Mouse (Mus musculus) liver, postnatal 0 days (tissue): Measurements from ENCODE around the gene Supt3. TPM values are rescaled to one million over a fixed set of nuclear protein-coding genes. Genes with fewer than 3 reads are reported as not detected.

Experiments used
- ATAC-seq: fragments of 200-750 bp; cut with Nextera tagmentation; 2 replicates; pipeline ENCODE4 v1.8.0; 2017; ENCODE audit warnings: mild to moderate bottlenecking, moderate library complexity
- DNase-seq: peaks from one replicate; pipeline ENCODE4 v3.0.0-alpha.2; 2016
- H3K27ac ChIP-seq: fragments of 300-500 bp; sonication (generic); 2 replicates; pipeline ENCODE4 v1.5.1; 2014; ENCODE audit warnings: antibody characterized with exemption, moderate library complexity, mild to moderate bottlenecking, low read depth
- H3K27me3 ChIP-seq: fragments of 300-500 bp; sonication (generic); 2 replicates; pipeline ENCODE4 v1.6.1; 2014; ENCODE audit warnings: low read length, control low read depth, mixed read lengths; ENCODE audit not compliant: insufficient read depth
- H3K36me3 ChIP-seq: fragments of 300-500 bp; sonication (generic); replicated peaks from 2 replicates; pipeline ENCODE4 v1.6.1; 2014; ENCODE audit warnings: mild to moderate bottlenecking, control low read depth, low read length, moderate library complexity, mixed read lengths; ENCODE audit not compliant: insufficient read depth
- H3K4me1 ChIP-seq: fragments of 300-500 bp; sonication (generic); 2 replicates; pipeline ENCODE4 v1.6.1; 2014; ENCODE audit warnings: antibody characterized with exemption, mild to moderate bottlenecking, control low read depth; ENCODE audit not compliant: insufficient read depth
- H3K4me2 ChIP-seq: fragments of 300-500 bp; sonication (generic); 2 replicates; pipeline ENCODE4 v1.6.1; 2014; ENCODE audit warnings: low read depth, mild to moderate bottlenecking, low read length, moderate library complexity, mixed read lengths
- H3K4me3 ChIP-seq: fragments of 300-500 bp; sonication (generic); 2 replicates; pipeline ENCODE4 v1.5.1; 2014; ENCODE audit warnings: low read depth, low read length
- H3K9ac ChIP-seq: fragments of 300-500 bp; sonication (generic); replicated peaks from 2 replicates; pipeline ENCODE4 v1.6.1; 2014; ENCODE audit warnings: mild to moderate bottlenecking, moderate library complexity
- H3K9me3 ChIP-seq: fragments of 300-500 bp; sonication (generic); 2 replicates; pipeline ENCODE4 v1.6.1; 2016; ENCODE audit warnings: mild to moderate bottlenecking, control low read depth, low read length, mixed read lengths
- CTCF ChIP-seq: sonication (generic); IDR thresholded peaks from 2 replicates; pipeline ENCODE4 v1.5.1; 2016; ENCODE audit warnings: antibody characterized with exemption, low read depth
- EP300 ChIP-seq: IDR thresholded peaks from 2 replicates; pipeline ENCODE4 v1.6.1; 2016; ENCODE audit warnings: antibody characterized with exemption, low read depth, mild to moderate bottlenecking
- WGBS: fragments of 180-500 bp; shearing (Covaris S2); extraction: QIAGEN DNeasy Blood & Tissue Kit; methylation state at CpG from one replicate; pipeline ENCODE4 v1.1.7; 2014; ENCODE audit not compliant: insufficient replicate concordance; 5-methylcytosine and 5-hydroxymethylcytosine counted together
- polyA plus RNA-seq: library from polyadenylated mRNA; unstranded; fragments of >200 nt; fragmentation: Nextera tagmentation; extraction: Ambion mirVana; gene quantifications from 2 replicates; pipeline ENCODE4 v1.2.1, GENCODE M21; 2015

Gene Supt3
- polyA plus RNA-seq, 1 experiment from 2014 or later = 5.0 TPM

DNA sequence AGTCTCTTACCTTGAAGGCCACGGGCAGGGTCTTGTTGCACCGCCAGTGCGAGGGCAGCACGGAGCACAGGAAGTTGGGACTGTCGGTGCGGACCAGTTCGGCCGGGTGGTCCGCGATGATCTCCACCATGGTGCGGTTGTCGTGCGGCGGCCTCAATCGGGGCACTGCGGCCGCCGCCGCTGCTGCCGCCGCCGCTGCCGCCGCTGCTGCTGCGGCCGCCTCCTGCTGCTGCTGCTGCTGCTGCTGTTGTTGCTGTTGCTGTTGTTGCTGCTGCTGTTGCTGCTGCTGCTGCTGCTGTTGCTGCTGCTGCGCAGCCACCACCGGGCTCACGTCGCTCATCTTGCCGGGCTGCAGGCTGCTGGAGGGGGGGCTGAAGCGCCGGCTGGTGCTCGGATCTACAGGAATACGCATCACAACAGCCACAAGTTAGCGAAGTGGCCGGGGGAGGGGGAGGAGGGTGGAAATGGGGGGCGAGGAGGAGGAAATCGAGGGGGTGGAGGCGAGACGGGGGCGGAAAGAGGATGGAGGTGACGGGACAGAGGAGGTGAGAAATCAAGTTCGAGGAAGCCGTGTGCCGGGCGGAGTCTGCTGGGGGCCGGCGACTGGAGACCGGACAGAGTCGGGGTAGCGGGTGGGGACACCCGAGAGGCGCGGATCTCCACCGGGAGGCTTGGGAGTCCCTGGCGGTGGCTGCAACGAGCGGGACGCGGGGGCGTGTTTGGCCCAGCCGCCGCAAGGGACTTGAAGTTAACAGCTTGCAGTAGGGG is 41.5 kb upstream of the Supt3 start:
- Histone ChIP-seq H3K9me3 (no peaks in the 10 kb centered on the region), H3K9ac (peak overlapping the region; percentile 41), H3K4me3 (peak overlapping the region; percentile 67), H3K4me2 (peak overlapping the region; percentile 85), H3K27me3 (peaks cover 68% of the 10 kb centered on the region), H3K27ac (peak overlapping the region; percentile 29), H3K36me3 (no peaks in the 10 kb centered on the region), H3K4me1 (peaks cover 19% of the 10 kb centered on the region)
- DNase-seq = peak; percentile 47
- whole genome bisulfite sequencing = under 1% methylated on average over 46 of the region's 64 CpGs
- TF ChIP-seq CTCF (no peak), EP300 (no peak)
- ATAC-seq = peak; percentile 10

DNA sequence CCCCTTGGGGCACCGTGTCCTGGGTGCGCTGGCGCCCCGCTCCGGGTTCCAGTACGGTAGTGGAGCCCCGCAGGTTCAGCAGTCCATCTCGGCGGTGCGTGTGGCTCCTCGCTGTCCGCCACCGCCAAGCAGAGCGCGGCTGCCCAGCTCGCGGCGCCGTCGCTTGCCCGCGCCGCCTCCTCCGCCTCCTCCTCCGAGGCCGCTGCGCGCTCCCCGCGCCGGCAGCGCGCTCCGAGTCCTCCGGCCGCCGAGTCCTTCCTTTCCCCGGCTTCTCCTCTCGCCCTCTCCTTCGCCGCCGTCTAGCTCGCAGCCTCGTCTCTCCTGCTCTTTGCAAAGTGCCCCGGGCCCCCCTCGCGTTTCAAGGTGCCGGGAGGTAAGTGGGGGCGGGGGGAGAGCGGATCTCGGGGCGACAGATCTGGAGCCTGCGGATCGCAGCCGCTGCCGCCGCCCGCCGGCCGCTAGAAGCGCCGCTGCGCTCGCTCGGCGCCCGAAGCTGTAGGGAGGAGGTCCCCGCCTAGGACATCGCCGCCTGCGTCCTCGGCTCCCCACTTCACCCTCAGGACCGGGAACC is 40.9 kb upstream of the Supt3 start:
- peak overlapping the region; percentile 41 for H3K9ac ChIP-seq
- peak; percentile 52 for TF ChIP-seq CTCF
- no peak for TF ChIP-seq EP300
- H3K36me3 ChIP-seq = no peaks in the 10 kb centered on the region
- no peaks in the 10 kb centered on the region for H3K9me3 ChIP-seq
- peak overlapping the region; percentile 67 for H3K4me3 ChIP-seq
- peak overlapping the region; percentile 29 for H3K27ac ChIP-seq
- peaks cover 71% of the 10 kb centered on the region for H3K27me3 ChIP-seq
- DNase-seq (peak; percentile 68), ATAC-seq (peak; percentile 36; the same call in 1 of the 2 replicates)
- under 1% methylated on average over 57 of the region's 73 CpGs for WGBS
- peaks cover 19% of the 10 kb centered on the region for H3K4me1 ChIP-seq
- peak overlapping the region; percentile 85 for H3K4me2 ChIP-seq

DNA sequence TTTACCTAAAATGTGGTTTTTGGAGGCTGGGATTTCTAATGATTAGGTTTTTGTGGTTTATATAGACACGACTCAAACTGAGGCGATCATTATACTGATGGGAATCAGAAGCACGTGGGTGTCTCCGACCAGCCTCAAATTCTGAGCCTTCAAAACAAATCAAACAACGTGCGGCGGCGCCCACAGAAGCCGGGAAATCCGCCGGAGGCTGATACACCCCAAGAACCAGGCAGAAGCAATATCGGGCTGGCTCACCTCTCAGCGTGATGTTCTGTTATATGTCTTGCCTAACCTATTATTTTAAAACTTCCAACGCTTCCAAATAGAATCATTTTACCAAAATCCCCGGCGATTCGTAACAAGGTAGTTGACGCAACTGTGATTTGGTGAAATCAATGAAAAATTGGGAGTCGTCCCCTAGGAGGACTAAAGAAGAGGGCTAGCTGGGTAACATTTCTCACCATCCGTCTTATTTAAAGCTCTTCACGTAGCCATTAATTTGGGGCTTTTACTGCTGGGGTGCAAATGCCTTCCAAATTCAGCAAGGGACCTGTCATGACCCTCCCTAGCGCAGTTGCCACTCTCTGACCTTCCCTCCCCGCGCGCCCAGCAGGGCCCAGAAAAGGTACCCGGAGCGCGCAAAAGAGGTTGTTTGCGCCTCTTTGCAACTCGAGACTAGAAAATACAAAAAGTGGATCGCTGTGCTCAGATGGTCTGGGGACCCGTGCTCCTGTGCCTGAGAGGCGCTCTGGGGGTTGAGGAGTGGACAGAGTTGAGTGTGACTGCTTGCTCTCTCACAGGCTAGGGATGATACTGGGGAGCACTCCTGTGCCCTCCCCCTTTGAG is 39.5 kb upstream of the Supt3 start:
- Histone ChIP-seq H3K27ac (no peak overlapping the region), H3K9ac (no peak overlapping the region)
- DNase-seq = no peak

DNA sequence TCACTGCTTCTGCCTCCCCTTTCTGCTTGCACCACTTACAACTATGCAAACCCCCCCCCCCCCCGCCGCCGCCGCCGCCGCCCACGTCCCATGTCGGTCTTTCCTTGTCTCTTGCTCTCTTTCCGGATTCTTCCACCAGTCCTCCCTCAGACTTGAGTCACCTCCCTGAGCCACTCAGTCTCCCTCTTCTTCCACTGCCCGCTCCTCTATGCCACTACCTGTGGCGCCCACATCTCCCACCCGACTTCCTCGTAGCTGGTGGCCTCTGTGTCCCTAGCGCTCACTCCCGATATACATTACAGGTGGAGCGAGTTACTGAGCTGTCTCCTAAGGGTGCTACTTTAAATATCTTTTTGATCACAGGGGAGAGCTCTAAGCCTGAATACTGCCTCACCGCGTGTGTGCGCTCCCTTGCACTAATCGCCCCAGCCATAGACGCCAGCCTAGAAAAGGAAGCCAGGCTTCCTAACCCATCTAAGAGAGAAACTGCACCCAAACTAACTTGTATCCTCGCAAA is 38.8 kb upstream of the Supt3 start:
- Histone ChIP-seq H3K4me3 (peak overlapping the region; percentile 23; the same call in 1 of the 2 replicates), H3K36me3 (no peaks in the 10 kb centered on the region), H3K27me3 (peaks cover 65% of the 10 kb centered on the region), H3K4me2 (peak overlapping the region; percentile 53), H3K9ac (no peak overlapping the region), H3K4me1 (peaks cover 19% of the 10 kb centered on the region), H3K27ac (no peak overlapping the region), H3K9me3 (no peaks in the 10 kb centered on the region)
- no peak for DNase-seq
- no peak for TF ChIP-seq EP300
- no peak for TF ChIP-seq CTCF
- no peak for ATAC-seq
- 6% methylated on average over 20 of the region's 22 CpGs for WGBS

More for the DNA sequence above, 39.5 kb upstream of the Supt3 start:
- 2% methylated on average over 33 of the region's 33 CpGs for WGBS
- TF ChIP-seq EP300 (no peak), CTCF (no peak)
- H3K9me3 ChIP-seq = no peaks in the 10 kb centered on the region
- peaks cover 70% of the 10 kb centered on the region for H3K27me3 ChIP-seq
- no peaks in the 10 kb centered on the region for H3K36me3 ChIP-seq
- H3K4me2 ChIP-seq = peak overlapping the region; percentile 53
- no peak for ATAC-seq
- peaks cover 19% of the 10 kb centered on the region for H3K4me1 ChIP-seq
- H3K4me3 ChIP-seq = peak overlapping the region; percentile 23

DNA sequence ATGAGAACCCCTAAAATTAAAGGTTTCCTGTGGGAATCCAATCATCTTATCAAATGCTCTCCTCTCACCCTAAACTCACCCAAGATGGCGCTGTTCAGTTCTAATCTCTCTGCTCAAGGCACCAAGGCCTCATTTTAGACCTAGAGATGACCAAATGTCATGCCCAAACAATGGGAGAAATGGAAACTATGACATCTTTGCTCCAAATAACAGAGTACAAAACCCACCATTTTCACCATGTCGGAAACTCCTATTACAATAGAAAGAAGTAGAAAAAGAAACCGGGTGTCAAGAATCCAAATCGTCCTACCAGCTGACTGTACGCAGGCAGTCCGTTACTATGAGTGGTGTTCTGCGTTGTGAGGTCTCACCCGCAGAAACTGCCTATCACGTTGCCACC is 34.7 kb upstream of the Supt3 start:
- no peak overlapping the region for H3K9ac ChIP-seq
- H3K9me3 ChIP-seq = no peaks in the 10 kb centered on the region
- H3K36me3 ChIP-seq = no peaks in the 10 kb centered on the region
- H3K4me3 ChIP-seq = no peak overlapping the region
- no peak overlapping the region for H3K4me2 ChIP-seq
- WGBS = 88% methylated on average over 9 of the region's 9 CpGs
- ATAC-seq (no peak), DNase-seq (no peak)
- TF ChIP-seq CTCF (no peak), EP300 (no peak)
- H3K27ac ChIP-seq = no peak overlapping the region
- H3K27me3 ChIP-seq = peaks cover 29% of the 10 kb centered on the region
- H3K4me1 ChIP-seq = peaks cover 2% of the 10 kb centered on the region; the same call in 1 of the 2 replicates
